Mouse (Mus musculus) R1 (cell line): Measurements from ENCODE around the gene Kif3a.

ENCODE experiments used
- DNase-seq: peaks from one replicate; pipeline ENCODE4 v3.0.0-alpha.2; 2018; ENCODE audit warnings: low read depth, low spot score

The Kif3a gene

GRCm38 (mm10) chr11:53644017-53644416 is 76.8 kb downstream of the Kif3a start:
- DNase-seq: no peak

DNA sequence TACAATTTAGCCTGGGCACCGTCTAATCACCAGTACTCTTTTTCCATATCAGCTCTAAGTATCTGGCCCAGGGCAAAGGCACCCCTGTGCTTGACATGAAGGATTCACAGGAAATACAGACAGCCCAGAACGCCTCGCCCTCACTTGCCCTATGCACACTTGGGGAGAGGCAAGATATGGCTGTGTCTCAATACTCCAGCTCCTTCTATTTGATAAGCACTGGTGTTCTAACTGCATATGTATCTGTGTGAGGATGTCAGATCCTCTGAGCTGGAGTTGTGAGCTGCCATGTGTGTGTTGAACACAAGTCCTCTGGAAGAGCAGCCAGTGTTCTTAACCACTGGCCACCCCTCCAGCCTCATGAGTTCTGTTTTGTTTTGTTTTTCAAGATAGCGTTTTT is 84.3 kb downstream of the Kif3a start:
- no peak for DNase-seq
